Mouse (Mus musculus) C2C12 (cell line): ENCODE results near the gene Mospd3. TPM values are rescaled to one million over a fixed set of nuclear protein-coding genes. Genes with fewer than 3 reads are reported as not detected.

Source experiments
- H3K27me3 ChIP-seq: one replicate; pipeline ENCODE4 v1.6.1; 2011; ENCODE audit not compliant: control insufficient read depth, insufficient read depth, insufficient read length
- H3K36me3 ChIP-seq: one replicate; pipeline ENCODE4 v1.6.1; 2011; ENCODE audit not compliant: control insufficient read depth, insufficient read depth
- H3K4me3 ChIP-seq: one replicate; pipeline ENCODE4 v1.5.1; 2011; ENCODE audit warnings: mild to moderate bottlenecking, control low read depth; ENCODE audit not compliant: poor library complexity, insufficient read depth, severe bottlenecking
- H3K79me2 ChIP-seq: one replicate; pipeline ENCODE4 v1.6.1; 2011; ENCODE audit not compliant: control insufficient read depth, insufficient read depth
- H3K79me3 ChIP-seq: one replicate; pipeline ENCODE4 v1.6.1; 2011; ENCODE audit warnings: low read depth, control low read depth
- H3ac ChIP-seq: one replicate; pipeline ENCODE3; 2011; ENCODE audit warnings: low read depth; ENCODE audit not compliant: control insufficient read depth, insufficient read length
- CEBPB ChIP-seq: IDR thresholded peaks from one replicate; pipeline ENCODE4 v1.6.1; 2011; ENCODE audit warnings: low read depth, mild to moderate bottlenecking, control low read depth, moderate library complexity
- CTCF ChIP-seq: IDR thresholded peaks from one replicate; pipeline ENCODE4 v1.5.1; 2011; ENCODE audit not compliant: control insufficient read depth, insufficient read depth, insufficient read length
- FOSL1 ChIP-seq: IDR thresholded peaks from one replicate; pipeline ENCODE4 v1.8.0; 2011; ENCODE audit warnings: mild to moderate bottlenecking, low read length; ENCODE audit not compliant: poor library complexity, insufficient read depth, severe bottlenecking
- MAX ChIP-seq: IDR thresholded peaks from one replicate; pipeline ENCODE4 v1.6.1; 2011; ENCODE audit warnings: mild to moderate bottlenecking, control low read depth
- MYOD1 ChIP-seq: IDR thresholded peaks from one replicate; pipeline ENCODE4 v1.6.1; 2011; ENCODE audit warnings: low read depth; ENCODE audit not compliant: control insufficient read depth, insufficient read length
- MYOG ChIP-seq: IDR thresholded peaks from one replicate; pipeline ENCODE4 v1.6.1; 2011; ENCODE audit not compliant: control insufficient read depth, insufficient read length; ENCODE audit errors: extremely low read depth
- USF1 ChIP-seq: IDR thresholded peaks from one replicate; pipeline ENCODE4 v1.6.1; 2011; ENCODE audit warnings: low read depth, mild to moderate bottlenecking, control low read depth, moderate library complexity
- polyA plus RNA-seq: library from polyadenylated mRNA; unstranded; fragments of >200 nt; fragmentation: generic; extraction: Trizol; gene quantifications from one replicate; pipeline ENCODE4 v1.2.1, GENCODE M21; 2012; ENCODE audit warnings: missing spikeins

Mospd3 gene
- polyA plus RNA-seq, 1 experiment = 28.6 TPM

- H3K36me3 ChIP-seq = no peaks in the 10 kb centered on the region
- H3K79me2 ChIP-seq = no peaks in the 10 kb centered on the region
- H3K27me3 ChIP-seq = peaks cover 21% of the 10 kb centered on the region
- H3K79me3 ChIP-seq = no peaks in the 10 kb centered on the region
- H3ac ChIP-seq = no peak overlapping the region
- TF ChIP-seq MYOD1 (no peak), MAX (no peak)
- H3K4me3 ChIP-seq = no peak overlapping the region
Measured at GRCm38 (mm10) chr5:137568223-137568798, 32.5 kb downstream of the Mospd3 start.

GRCm38 (mm10) chr5:137566416-137566815 lies 34.4 kb downstream of the Mospd3 start:
- Histone ChIP-seq H3K79me2 (no peaks in the 10 kb centered on the region), H3K36me3 (no peaks in the 10 kb centered on the region), H3ac (no peak overlapping the region), H3K4me3 (no peak overlapping the region), H3K27me3 (peaks cover 39% of the 10 kb centered on the region), H3K79me3 (no peaks in the 10 kb centered on the region)
- no peak for TF ChIP-seq CEBPB
- no peak for TF ChIP-seq MYOD1
- TF ChIP-seq MYOG = no peak
- TF ChIP-seq MAX = no peak
- TF ChIP-seq CTCF = no peak
- TF ChIP-seq USF1 = no peak
- no peak for TF ChIP-seq FOSL1

- no peak overlapping the region for H3ac ChIP-seq
- H3K79me3 ChIP-seq = no peaks in the 10 kb centered on the region
- H3K79me2 ChIP-seq = no peaks in the 10 kb centered on the region
- no peak overlapping the region for H3K4me3 ChIP-seq
- H3K36me3 ChIP-seq = no peaks in the 10 kb centered on the region
- TF ChIP-seq CEBPB (no peak), FOSL1 (no peak), USF1 (no peak), CTCF (no peak), MYOD1 (no peak), MAX (no peak), MYOG (no peak)
- H3K27me3 ChIP-seq = peaks cover 45% of the 10 kb centered on the region
Measured at GRCm38 (mm10) chr5:137565744-137566143, 35.1 kb downstream of the Mospd3 start.

- peaks cover 50% of the 10 kb centered on the region for H3K27me3 ChIP-seq
- no peaks in the 10 kb centered on the region for H3K36me3 ChIP-seq
- no peak overlapping the region for H3K4me3 ChIP-seq
- no peaks in the 10 kb centered on the region for H3K79me3 ChIP-seq
- no peaks in the 10 kb centered on the region for H3K79me2 ChIP-seq
- TF ChIP-seq CTCF = no peak
- no peak for TF ChIP-seq MYOD1
- TF ChIP-seq MYOG = no peak
- TF ChIP-seq USF1 = no peak
- TF ChIP-seq MAX = no peak
- TF ChIP-seq FOSL1 = no peak
- no peak for TF ChIP-seq CEBPB
- no peak overlapping the region for H3ac ChIP-seq
Measured at GRCm38 (mm10) chr5:137562965-137563364, 37.9 kb downstream of the Mospd3 start.

GRCm38 (mm10) chr5:137561556-137561955 lies 39.3 kb downstream of the Mospd3 start:
- Histone ChIP-seq H3K4me3 (no peak overlapping the region), H3K27me3 (peaks cover 44% of the 10 kb centered on the region), H3K79me3 (no peaks in the 10 kb centered on the region)

GRCm38 (mm10) chr5:137553898-137554297 lies 47.0 kb downstream of the Mospd3 start:
- H3K36me3 ChIP-seq = no peaks in the 10 kb centered on the region
- TF ChIP-seq MYOD1 = no peak
- TF ChIP-seq MYOG = no peak
- H3K79me2 ChIP-seq = no peaks in the 10 kb centered on the region
- H3K4me3 ChIP-seq = no peak overlapping the region
- peaks cover 23% of the 10 kb centered on the region for H3K27me3 ChIP-seq
- H3ac ChIP-seq = no peak overlapping the region
- no peaks in the 10 kb centered on the region for H3K79me3 ChIP-seq

More at GRCm38 (mm10) chr5:137561556-137561955, 39.3 kb downstream of the Mospd3 start:
- Histone ChIP-seq H3K36me3 (no peaks in the 10 kb centered on the region), H3ac (no peak overlapping the region), H3K79me2 (no peaks in the 10 kb centered on the region)
- no peak for TF ChIP-seq USF1
- no peak for TF ChIP-seq CEBPB
- no peak for TF ChIP-seq FOSL1
- no peak for TF ChIP-seq MYOD1
- no peak for TF ChIP-seq CTCF
- TF ChIP-seq MYOG = no peak
- no peak for TF ChIP-seq MAX
